Mouse (Mus musculus) left cerebral cortex, adult 2 months (tissue): ENCODE results near the gene Ddx3y. TPM values are rescaled to one million over a fixed set of nuclear protein-coding genes. Genes with fewer than 3 reads are reported as not detected.

Experiments
- DNase-seq, 2 experiments: peaks; one replicate each; pipeline ENCODE4 v3.0.0; 2021 to 2022; ENCODE audit warnings: low spot score in 2 of 2, mixed read lengths in 1 of 2; ENCODE audit errors: extremely low spot score in 1 of 2
- H3K27ac ChIP-seq: fragments of 200-600 bp; 2 replicates; pipeline ENCODE4 v1.8.1; 2022
- H3K4me3 ChIP-seq: fragments of 200-600 bp; 2 replicates; pipeline ENCODE4 v1.8.1; 2022
- CTCF ChIP-seq: fragments of 200-600 bp; IDR thresholded peaks from 2 replicates; pipeline ENCODE4 v1.8.1; 2022; ENCODE audit warnings: antibody characterized with exemption, mild to moderate bottlenecking, moderate library complexity
- intact Hi-C: fragments of 180-260 bp; cut with DNase I; formaldehyde crosslinking; loops from one replicate; pipeline ENCODE4 v1.15.1; 2025
- long read RNA-seq, 2 experiments: library from polyadenylated mRNA; stranded (forward); transcript quantifications; one replicate each; pipeline ENCODE4 v2.0.0; 2021; ENCODE audit warnings: borderline mapping rate in 2 of 2
- total RNA-seq, 2 experiments: library from RNA; stranded (reverse); gene quantifications; 2 replicates each; pipeline ENCODE4 v1.2.3; 2021

Ddx3y gene
- total RNA-seq: 10 to 100 TPM in 1 of 2 experiments, not detected in 1; 50.4 TPM
- long read RNA-seq, experiment 1, full-length matches to known transcripts: 21 of 49 reads
- long read RNA-seq, experiment 1, partial matches to known transcripts: 8 of 49 reads
- long read RNA-seq, experiment 1, other reads (novel, unspliced or antisense): 20 of 49 reads
- long read RNA-seq, experiment 2: 0 reads

- no peak within 1 kb of the TSS for H3K27ac ChIP-seq
- DNase-seq: peak in 1 of 2 experiments; percentile 65
- intact Hi-C loops: no loop called here
- no peak for TF ChIP-seq CTCF
- no peak within 1 kb of the TSS for H3K4me3 ChIP-seq
Observed at GRCm38 (mm10) chrY:1286171-1286795, at the start of gene Ddx3y. Gene Ddx3y, minus strand, starts transcription at chrY:1286629.

- no peak overlapping the region for H3K4me3 ChIP-seq
- intact Hi-C loops: no loop called here
- DNase-seq: no peak
- no peak overlapping the region for H3K27ac ChIP-seq
- no peak for TF ChIP-seq CTCF
Observed at GRCm38 (mm10) chrY:1293708-1294107, 7.3 kb upstream of the Ddx3y start.

DNA sequence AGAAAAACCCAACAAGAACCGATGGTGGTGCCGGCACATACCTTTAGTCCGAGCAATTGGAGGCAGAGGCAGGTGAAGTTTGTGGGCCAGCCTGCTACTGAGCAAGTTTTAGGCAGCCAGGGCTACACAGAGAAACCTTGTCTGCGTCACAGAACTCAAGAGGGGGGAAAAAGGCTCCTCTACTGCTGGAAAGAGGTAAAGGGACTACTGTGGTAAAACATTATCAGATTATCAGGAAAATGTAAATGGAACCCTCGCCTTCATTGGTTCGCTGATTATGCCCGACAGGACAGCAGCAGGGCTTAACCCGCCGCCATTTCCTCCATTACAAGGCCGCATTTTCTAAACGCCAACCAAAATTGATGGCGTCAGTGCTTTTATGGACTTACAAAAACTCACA, 694 bp downstream of the Ddx3y start:
- H3K27ac ChIP-seq: no peak overlapping the region
- DNase-seq: no peak
- no peak for TF ChIP-seq CTCF
- intact Hi-C loops: no loop called here
- H3K4me3 ChIP-seq: no peak overlapping the region

DNA sequence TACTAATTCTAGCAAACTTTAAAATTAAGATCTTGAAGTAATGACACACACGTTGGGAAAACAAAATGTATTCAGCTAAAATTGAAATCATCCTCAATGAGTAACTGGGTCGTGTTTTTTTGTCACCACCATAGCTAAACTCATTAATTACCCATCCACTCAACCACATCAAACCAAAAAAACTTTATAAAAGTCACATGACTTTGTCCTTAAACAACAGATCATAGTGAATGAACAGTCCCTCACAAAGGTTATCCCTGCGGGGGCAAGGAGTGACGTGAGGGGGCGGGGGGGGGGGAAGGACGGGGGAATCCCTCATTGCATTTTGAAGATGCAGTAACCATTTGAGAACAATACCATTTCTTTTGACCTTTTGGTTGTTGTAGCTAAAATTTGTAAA, 40.3 kb downstream of the Ddx3y start:
- Histone ChIP-seq H3K4me3 (no peak overlapping the region), H3K27ac (no peak overlapping the region)
- DNase-seq: no peak
- intact Hi-C loops: no loop called here
- TF ChIP-seq CTCF: no peak

DNA sequence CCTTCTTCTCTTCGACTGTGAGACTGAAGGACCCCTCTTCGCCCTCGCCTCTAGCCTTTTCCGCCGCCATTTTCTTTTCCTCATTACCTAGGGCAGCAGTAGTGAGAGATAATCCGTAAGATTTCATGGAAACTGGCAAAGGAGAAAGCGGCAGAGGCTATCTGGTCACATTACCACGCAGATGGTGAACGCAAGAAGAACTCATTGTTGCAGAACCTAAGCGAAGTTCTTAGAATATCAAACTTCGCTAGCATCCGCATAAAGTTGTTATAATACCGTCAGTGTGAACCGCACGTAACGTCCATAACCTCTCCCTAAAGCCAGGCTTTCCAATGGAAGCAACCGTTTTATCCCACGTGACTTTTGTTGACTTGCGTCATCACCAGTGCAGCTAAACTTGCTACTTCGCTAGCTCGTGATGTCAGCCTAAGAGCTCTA, 41.0 kb downstream of the Ddx3y start, which contains the start of gene Uty:
Uty (minus strand) TSS at position 334 of the 438 bp plus-strand sequence.
- Histone ChIP-seq H3K4me3 (no peak within 1 kb of the TSS), H3K27ac (no peak within 1 kb of the TSS)
- DNase-seq: peak in 1 of 2 experiments; percentile 68
- no peak for TF ChIP-seq CTCF
- intact Hi-C loops: no loop called here

DNA sequence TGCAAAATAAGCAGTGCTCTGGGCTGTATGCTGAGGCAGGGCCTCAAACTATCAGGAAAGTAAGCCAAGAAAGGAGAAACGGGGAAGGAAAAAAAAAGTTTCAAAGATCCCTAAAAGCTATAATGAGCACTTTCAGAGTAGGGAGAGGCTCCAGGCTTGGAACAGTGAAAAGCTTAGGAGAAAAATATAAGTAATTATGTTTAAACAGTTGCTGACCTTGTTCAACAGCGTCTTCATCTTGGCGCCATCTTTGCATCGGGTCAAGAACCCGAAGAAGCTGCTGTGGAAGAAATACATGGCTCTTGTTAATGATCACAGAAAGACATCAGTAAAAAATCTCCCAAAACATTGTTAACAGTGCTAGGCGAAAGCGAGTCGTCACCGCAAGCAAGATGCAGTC, 41.5 kb downstream of the Ddx3y start:
- Histone ChIP-seq H3K4me3 (no peak overlapping the region), H3K27ac (no peak overlapping the region)
- TF ChIP-seq CTCF: no peak
- intact Hi-C loops: no loop called here
- DNase-seq: no peak

GRCm38 (mm10) chrY:1244421-1244820, 42.0 kb downstream of the Ddx3y start:
- TF ChIP-seq CTCF: no peak
- intact Hi-C loops: no loop called here
- no peak overlapping the region for H3K27ac ChIP-seq
- H3K4me3 ChIP-seq: no peak overlapping the region
- DNase-seq: no peak

- TF ChIP-seq CTCF: no peak
- DNase-seq: no peak
- no peak overlapping the region for H3K27ac ChIP-seq
- H3K4me3 ChIP-seq: no peak overlapping the region
- intact Hi-C loops: no loop called here
Observed at GRCm38 (mm10) chrY:1220001-1220400, 66.4 kb downstream of the Ddx3y start.

Other genes with a start within 250 kb of the Ddx3y start
- 10 to 100 TPM in 1 of 2 experiments, not detected in 1; 25.1 TPM for gene Uty, start 40.9 kb downstream of the Ddx3y start, total RNA-seq
- not detected for gene Usp9y, start 173.2 kb upstream of the Ddx3y start, total RNA-seq